Mouse (Mus musculus): ENCODE measurements around the gene Atp6v1b1. TPM values are rescaled to one million over a fixed set of nuclear protein-coding genes. Genes with fewer than 3 reads are reported as not detected.

Gene Atp6v1b1
- polyA plus RNA-seq, 1 experiment from 2014 or later = 8.1 TPM

GRCm38 (mm10) chr6:83707738-83708510 is 34.9 kb upstream of the Atp6v1b1 start:
- no peaks in the 10 kb centered on the region for H3K36me3 ChIP-seq
- H3K27me3 ChIP-seq = peaks cover 100% of the 10 kb centered on the region
- no peak overlapping the region for H3K27ac ChIP-seq
- no peak overlapping the region for H3K4me3 ChIP-seq (replicated peaks)
- peaks cover 21% of the 10 kb centered on the region for H3K4me1 ChIP-seq
- ATAC-seq (replicated peaks; ENCODE audit: low FRiP score) = no peak
- H3K4me2 ChIP-seq = no peak overlapping the region
- H3K9me3 ChIP-seq (replicated peaks) = no peaks in the 10 kb centered on the region
- H3K9ac ChIP-seq = no peak overlapping the region
- WGBS = 5% methylated on average over 6 of the region's 6 CpGs

GRCm38 (mm10) chr6:83710361-83711066 is 32.3 kb upstream of the Atp6v1b1 start:
- Histone ChIP-seq H3K27ac (no peak overlapping the region), H3K36me3 (no peaks in the 10 kb centered on the region), H3K4me1 (peaks cover 34% of the 10 kb centered on the region), H3K4me2 (peak overlapping the region; percentile 78), H3K4me3 (replicated peaks) (peak overlapping the region; percentile 47), H3K27me3 (peaks cover 100% of the 10 kb centered on the region), H3K9me3 (replicated peaks) (no peaks in the 10 kb centered on the region), H3K9ac (no peak overlapping the region)
- peak; percentile 65 for ATAC-seq (replicated peaks; ENCODE audit: low FRiP score)
- WGBS = 1% methylated on average over 32 of the region's 32 CpGs

DNA sequence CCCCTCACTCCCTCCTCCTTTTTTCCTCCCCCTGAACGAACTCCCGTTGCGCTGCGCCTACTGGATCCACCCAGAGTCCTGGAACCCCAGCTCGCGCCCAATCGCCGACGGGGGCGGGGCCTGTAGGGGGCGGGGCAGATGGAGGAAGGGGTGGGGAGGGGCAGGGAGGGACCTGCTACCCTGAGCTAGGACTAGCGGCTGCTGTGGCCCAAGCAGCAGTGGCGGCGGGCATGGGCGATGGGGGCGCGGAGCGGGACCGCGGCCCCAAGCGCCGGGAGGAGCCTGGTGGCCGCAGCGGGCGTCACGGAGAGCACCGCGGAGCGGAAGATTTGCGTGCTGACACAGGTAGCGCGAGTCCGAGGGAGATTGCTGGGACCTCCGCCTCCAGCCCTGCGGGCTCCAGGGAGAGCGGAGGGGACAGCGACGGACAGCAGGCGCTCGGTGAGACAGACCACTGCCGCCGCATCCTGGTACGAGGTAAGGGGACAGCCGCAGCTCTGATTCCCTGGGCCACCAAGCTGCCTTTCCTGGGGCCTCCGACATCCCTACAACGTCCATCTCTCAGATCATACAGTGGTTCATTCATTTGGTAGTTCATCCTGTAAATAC is 31.6 kb upstream of the Atp6v1b1 start, which contains the start of gene Vax2:
TSS of gene Vax2 (plus strand) at position 198 of the 609 bp plus-strand sequence.
- Histone ChIP-seq H3K4me2 (peak within 1 kb of the TSS; percentile 78), H3K4me3 (replicated peaks) (peak within 1 kb of the TSS; percentile 47), H3K27ac (no peak within 1 kb of the TSS), H3K36me3 (no peaks in the 10 kb centered on the region), H3K9ac (0 out of 2 replicates have a peak within 1 kb of the TSS, but pooled peaks have one; percentile 19), H3K4me1 (peaks cover 39% of the 10 kb centered on the region), H3K9me3 (replicated peaks) (no peaks in the 10 kb centered on the region), H3K27me3 (peaks cover 100% of the 10 kb centered on the region)
- ATAC-seq (replicated peaks; ENCODE audit: low FRiP score) = peak; percentile 83
- WGBS = under 1% methylated on average over 44 of the region's 46 CpGs

DNA sequence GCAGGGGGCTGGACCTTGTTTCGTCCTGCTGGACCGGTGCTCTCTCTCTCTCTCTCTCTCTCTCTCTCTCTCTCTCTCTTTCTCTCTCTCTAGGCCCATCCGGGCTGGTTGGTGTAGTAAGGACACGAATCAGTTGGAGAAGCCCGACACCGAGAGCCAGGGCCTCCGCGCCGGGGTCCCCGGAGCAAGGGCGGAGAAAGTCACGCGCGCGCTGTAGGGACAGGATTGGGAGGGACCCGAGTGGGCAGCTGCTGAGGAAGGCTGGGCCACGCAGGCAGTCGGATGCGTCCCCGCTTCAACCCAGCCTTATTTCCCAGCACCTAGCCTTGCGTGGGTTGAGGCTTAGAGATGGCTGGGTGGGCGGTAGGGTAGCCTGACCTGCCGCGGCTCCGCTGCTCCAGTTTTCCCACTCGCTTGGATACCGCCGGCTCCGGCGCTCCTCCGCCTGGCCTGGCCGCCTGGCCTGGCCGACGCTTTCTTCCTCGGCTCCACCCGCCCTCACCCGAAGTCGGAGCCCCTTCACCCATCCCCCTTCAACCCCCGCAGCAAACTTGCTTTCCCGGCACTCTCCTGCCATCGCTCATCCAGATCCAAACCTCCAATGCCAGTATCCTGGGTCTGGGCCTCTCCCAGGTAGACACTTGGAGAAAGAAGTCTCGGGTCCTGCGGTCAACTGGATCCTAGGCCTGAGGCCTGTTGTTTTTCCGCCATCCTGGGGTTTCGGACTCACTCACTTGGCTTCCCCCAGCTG is 30.9 kb upstream of the Atp6v1b1 start:
- no peaks in the 10 kb centered on the region for H3K36me3 ChIP-seq
- H3K9me3 ChIP-seq (replicated peaks) = no peaks in the 10 kb centered on the region
- no peak for ATAC-seq (replicated peaks; ENCODE audit: low FRiP score)
- 2% methylated on average over 45 of the region's 45 CpGs for WGBS
- H3K4me1 ChIP-seq = peaks cover 39% of the 10 kb centered on the region
- no peak overlapping the region for H3K27ac ChIP-seq
- peak overlapping the region; percentile 47 for H3K4me3 ChIP-seq (replicated peaks)
- peak overlapping the region; percentile 78 for H3K4me2 ChIP-seq
- H3K9ac ChIP-seq = no peak overlapping the region
- peaks cover 99% of the 10 kb centered on the region for H3K27me3 ChIP-seq

- no peak overlapping the region for H3K4me3 ChIP-seq (replicated peaks)
- H3K36me3 ChIP-seq = no peaks in the 10 kb centered on the region
- no peak overlapping the region for H3K9ac ChIP-seq
- ATAC-seq (replicated peaks; ENCODE audit: low FRiP score) = no peak
- no peak overlapping the region for H3K27ac ChIP-seq
- no peaks in the 10 kb centered on the region for H3K9me3 ChIP-seq (replicated peaks)
- peaks cover 39% of the 10 kb centered on the region for H3K4me1 ChIP-seq
- H3K27me3 ChIP-seq = peaks cover 99% of the 10 kb centered on the region
- no peak overlapping the region for H3K4me2 ChIP-seq
- WGBS = 2% methylated on average over 12 of the region's 12 CpGs
Observed at GRCm38 (mm10) chr6:83713271-83714136, 29.3 kb upstream of the Atp6v1b1 start.

DNA sequence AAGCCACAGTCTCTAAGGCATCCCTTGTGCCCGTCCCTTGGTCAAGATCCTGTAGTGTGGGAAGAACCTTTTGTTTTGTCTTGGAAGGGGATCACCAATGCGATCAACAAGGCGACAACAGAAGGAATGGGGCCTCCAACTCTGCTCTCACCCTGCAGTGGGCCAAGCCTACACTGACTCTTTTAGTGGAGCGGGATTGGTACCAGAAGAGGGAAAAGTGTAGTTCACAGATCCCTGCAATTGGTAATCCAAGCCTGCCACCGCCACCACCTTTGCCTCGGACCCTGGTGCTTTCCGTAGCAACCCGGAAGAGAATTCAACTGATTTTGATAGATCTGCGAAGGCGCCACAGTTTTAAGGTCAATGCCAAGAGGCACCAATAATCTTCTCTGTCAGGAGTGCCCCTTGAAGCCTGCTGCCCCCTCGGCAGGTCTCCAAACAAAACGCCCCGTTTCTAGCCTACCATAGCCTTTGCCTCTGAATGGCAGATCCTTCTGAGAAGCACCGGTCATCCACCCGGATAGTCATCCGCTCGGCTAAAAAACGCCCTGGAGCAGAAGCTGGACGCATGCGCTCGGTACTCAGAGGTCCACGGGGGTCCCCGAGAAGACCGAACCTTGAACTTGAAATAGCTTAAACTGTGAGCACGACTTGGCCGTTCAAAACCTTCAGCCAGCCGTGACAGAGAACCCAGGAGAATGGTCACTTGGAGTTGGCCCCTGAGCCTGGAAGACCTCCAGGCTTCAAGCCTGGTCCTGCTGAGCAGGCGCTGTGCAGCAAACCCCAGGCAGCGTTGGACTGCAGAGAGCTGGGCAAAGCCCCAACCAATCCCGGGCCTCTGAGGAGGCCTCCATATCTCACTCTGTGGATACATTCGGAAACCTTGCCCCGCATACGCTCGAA is 28.3 kb upstream of the Atp6v1b1 start:
- Histone ChIP-seq H3K36me3 (no peaks in the 10 kb centered on the region), H3K27ac (no peak overlapping the region), H3K9me3 (replicated peaks) (no peaks in the 10 kb centered on the region), H3K27me3 (peaks cover 99% of the 10 kb centered on the region), H3K4me3 (replicated peaks) (peak overlapping the region; percentile 4), H3K4me1 (peaks cover 39% of the 10 kb centered on the region), H3K9ac (no peak overlapping the region), H3K4me2 (no peak overlapping the region)
- ATAC-seq (replicated peaks; ENCODE audit: low FRiP score) = no peak
- WGBS = 1% methylated on average over 34 of the region's 34 CpGs

GRCm38 (mm10) chr6:83715461-83716196 is 27.2 kb upstream of the Atp6v1b1 start:
- Histone ChIP-seq H3K4me3 (replicated peaks) (peak overlapping the region; percentile 4; the same call in 1 of the 2 replicates), H3K4me1 (peaks cover 34% of the 10 kb centered on the region), H3K9me3 (replicated peaks) (no peaks in the 10 kb centered on the region), H3K36me3 (no peaks in the 10 kb centered on the region), H3K9ac (no peak overlapping the region), H3K27me3 (peaks cover 99% of the 10 kb centered on the region), H3K4me2 (0 out of 2 replicates have a peak overlapping the region, but pooled peaks have one; percentile 15), H3K27ac (no peak overlapping the region)
- ATAC-seq (replicated peaks; ENCODE audit: low FRiP score) = no peak
- WGBS = 2% methylated on average over 30 of the region's 30 CpGs

GRCm38 (mm10) chr6:83717026-83717425 is 25.8 kb upstream of the Atp6v1b1 start:
- Histone ChIP-seq H3K4me3 (replicated peaks) (no peak overlapping the region), H3K9ac (no peak overlapping the region), H3K4me1 (peaks cover 20% of the 10 kb centered on the region), H3K27ac (no peak overlapping the region), H3K4me2 (no peak overlapping the region), H3K36me3 (no peaks in the 10 kb centered on the region), H3K27me3 (peaks cover 99% of the 10 kb centered on the region), H3K9me3 (replicated peaks) (no peaks in the 10 kb centered on the region)
- no peak for ATAC-seq (replicated peaks; ENCODE audit: low FRiP score)
- WGBS = under 1% methylated on average over 8 of the region's 8 CpGs

DNA sequence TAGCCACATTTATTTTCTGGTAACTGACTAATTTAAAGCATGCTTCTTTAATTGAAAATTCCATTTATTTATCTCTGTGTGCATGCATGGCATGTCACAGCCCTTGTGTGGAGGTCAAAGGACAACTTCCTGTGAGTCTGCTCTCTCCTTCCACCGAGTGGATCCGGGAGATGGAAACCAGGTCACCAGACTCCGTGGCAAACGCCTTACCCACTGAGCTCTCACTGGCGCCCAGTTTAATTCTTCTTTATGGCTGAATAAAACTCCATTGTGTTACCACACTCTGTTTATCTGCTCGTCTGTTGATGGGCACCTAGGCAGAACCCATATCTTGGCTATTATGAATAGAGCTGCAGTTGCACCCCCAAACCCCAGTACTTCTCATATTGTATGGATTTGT is 20.3 kb upstream of the Atp6v1b1 start:
- no peak overlapping the region for H3K4me2 ChIP-seq
- no peak for ATAC-seq (replicated peaks; ENCODE audit: low FRiP score)
- no peak overlapping the region for H3K4me3 ChIP-seq (replicated peaks)
- H3K27ac ChIP-seq = no peak overlapping the region
- peaks cover 95% of the 10 kb centered on the region for H3K27me3 ChIP-seq
- no peaks in the 10 kb centered on the region for H3K9me3 ChIP-seq (replicated peaks)
- H3K4me1 ChIP-seq = no peaks in the 10 kb centered on the region
- 12% methylated on average over 6 of the region's 6 CpGs for WGBS
- no peak overlapping the region for H3K9ac ChIP-seq
- H3K36me3 ChIP-seq = no peaks in the 10 kb centered on the region

GRCm38 (mm10) chr6:83727178-83727577 is 15.6 kb upstream of the Atp6v1b1 start:
- no peaks in the 10 kb centered on the region for H3K4me1 ChIP-seq
- no peak overlapping the region for H3K9ac ChIP-seq
- H3K4me2 ChIP-seq = no peak overlapping the region
- no peak overlapping the region for H3K27ac ChIP-seq
- H3K4me3 ChIP-seq (replicated peaks) = no peak overlapping the region
- H3K36me3 ChIP-seq = no peaks in the 10 kb centered on the region
- WGBS = 48% methylated on average over 4 of the region's 4 CpGs
- no peaks in the 10 kb centered on the region for H3K9me3 ChIP-seq (replicated peaks)
- H3K27me3 ChIP-seq = peaks cover 81% of the 10 kb centered on the region
- no peak for ATAC-seq (replicated peaks; ENCODE audit: low FRiP score)
